Mouse (Mus musculus) lung, postnatal 0 days (tissue): ENCODE measurements around the gene Rbm20.

Experiments
- CTCF ChIP-seq: IDR thresholded peaks from 2 replicates; pipeline ENCODE4 v1.5.1; 2016; ENCODE audit warnings: antibody characterized with exemption, mild to moderate bottlenecking
- EP300 ChIP-seq: IDR thresholded peaks from 2 replicates; pipeline ENCODE4 v1.6.1; 2016; ENCODE audit warnings: antibody characterized with exemption, mild to moderate bottlenecking, control low read depth

- TF ChIP-seq CTCF: peak; percentile 16; the same call in 1 of the 2 replicates
- TF ChIP-seq EP300: no peak
Observed at GRCm38 (mm10) chr19:53824872-53825680, 148.0 kb downstream of the Rbm20 start.
